Mouse (Mus musculus) cerebellum, postnatal 10 days (tissue): Measurements from ENCODE around the gene Ccdc110.

Source experiments
- DNase-seq, 2 experiments: peaks; one replicate each; pipeline ENCODE4 v3.0.0; 2021; ENCODE audit warnings: mixed read lengths in 2 of 2

Gene Ccdc110

DNA sequence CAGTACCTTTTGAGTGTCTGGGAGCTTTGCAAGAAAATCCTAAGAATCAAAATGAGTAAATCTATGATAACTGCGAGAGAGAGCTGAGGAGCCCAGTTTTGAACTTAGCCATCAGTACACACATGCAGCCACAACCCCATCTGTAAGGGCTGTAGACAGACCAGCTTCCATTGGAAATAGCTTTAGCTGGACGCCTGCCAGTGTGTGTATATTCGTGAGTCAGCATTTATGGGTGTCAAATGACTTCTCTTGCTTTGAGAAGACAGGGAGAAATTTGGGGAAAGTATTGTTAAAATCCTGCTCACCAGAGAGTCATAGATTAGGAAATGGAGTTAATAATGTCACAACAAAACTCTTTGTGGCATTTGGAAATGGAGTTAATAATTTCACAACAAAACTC, 52.2 kb downstream of the Ccdc110 start:
- no peak for DNase-seq

DNA sequence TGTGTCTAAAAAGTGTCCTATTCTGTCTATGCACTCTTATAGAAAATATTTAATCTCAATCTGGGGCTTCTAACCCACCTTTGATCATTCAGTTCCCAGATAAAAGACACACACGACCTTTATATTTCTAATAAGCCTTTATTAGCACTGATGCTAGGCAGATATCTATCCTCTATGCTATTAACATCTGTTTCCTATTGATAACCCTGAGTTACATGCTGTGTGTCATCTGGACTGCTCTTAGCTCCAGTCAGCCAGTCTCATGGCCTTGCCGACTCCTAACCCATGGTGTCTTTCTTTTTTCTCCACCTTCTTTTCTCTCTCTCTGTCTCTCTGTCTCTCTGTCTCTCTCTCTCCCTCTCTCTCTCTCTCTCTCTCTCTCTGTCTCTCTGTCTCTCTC, 53.8 kb downstream of the Ccdc110 start:
- no peak for DNase-seq

DNA sequence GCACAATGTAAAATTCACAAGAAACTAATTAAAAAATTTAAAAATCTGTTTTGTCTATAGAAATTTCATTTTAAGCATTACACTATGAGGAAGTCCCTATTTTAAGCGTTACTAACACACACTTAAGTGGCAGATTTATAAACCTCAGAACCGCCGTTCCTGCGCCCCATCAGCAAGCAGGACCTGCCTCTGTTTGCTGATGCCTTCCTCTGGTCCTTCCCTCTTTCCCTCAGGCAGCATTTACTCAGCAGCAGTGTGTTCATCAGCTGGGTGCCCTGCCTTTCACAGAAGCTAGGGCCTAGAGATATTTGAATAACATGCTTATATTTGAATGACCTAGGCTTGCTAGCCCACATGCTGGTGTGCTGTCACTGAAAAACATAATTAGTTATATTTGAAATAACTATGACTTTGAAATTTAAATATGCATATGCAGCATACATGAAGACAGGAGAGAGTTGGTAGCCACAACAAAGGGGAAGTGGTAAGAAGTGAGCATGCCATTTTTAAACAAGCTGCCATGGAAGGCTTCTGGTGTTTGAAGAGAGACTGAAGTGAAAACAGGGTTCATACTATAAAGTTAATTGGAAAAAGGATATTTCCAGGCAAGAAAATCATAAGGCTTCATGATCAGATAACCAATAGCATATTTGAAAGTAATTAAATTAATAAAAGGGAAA, 56.4 kb downstream of the Ccdc110 start:
- DNase-seq, result no peak
